Mouse (Mus musculus): ENCODE data around the gene Noto.

GRCm38 (mm10) chr6:85378629-85379028 is 45.1 kb upstream of the Noto start:
- TF ChIP-seq CTCF (IDR thresholded peaks at IDR 0.05; ENCODE audit: control insufficient read depth, insufficient read depth, low read length) (no peak), POLR2A (IDR thresholded peaks at IDR 0.05; ENCODE audit: borderline replicate concordance, control insufficient read depth, low read depth, low read length) (no peak)
